Mouse (Mus musculus) thymus, adult 2 months (tissue): ENCODE measurements around the gene Fsd2.

Experiments
- CTCF ChIP-seq: fragments of 200-500 bp; IDR thresholded peaks from 2 replicates; pipeline ENCODE4 v1.5.1; 2012; ENCODE audit warnings: mild to moderate bottlenecking, control low read depth, low read length, moderate library complexity, borderline replicate concordance; ENCODE audit not compliant: control insufficient read depth, poor library complexity, insufficient read depth; ENCODE audit errors: extremely low read depth
- POLR2A ChIP-seq: fragments of 200-500 bp; IDR thresholded peaks from 2 replicates; pipeline ENCODE4 v1.6.1; 2012; ENCODE audit warnings: mild to moderate bottlenecking, low read length, control low read depth, moderate library complexity; ENCODE audit not compliant: control insufficient read depth, poor library complexity, insufficient read depth; ENCODE audit errors: extremely low read depth

GRCm38 (mm10) chr7:81563506-81564015 is 3.2 kb downstream of the Fsd2 start:
- TF ChIP-seq POLR2A (no peak), CTCF (no peak)
